Mouse (Mus musculus): Measurements from ENCODE around the gene Tmem94. TPM values are rescaled to one million over a fixed set of nuclear protein-coding genes. Genes with fewer than 3 reads are reported as not detected.

The Tmem94 gene
- polyA plus RNA-seq, 1 experiment from 2014 or later, result 16.9 TPM

DNA sequence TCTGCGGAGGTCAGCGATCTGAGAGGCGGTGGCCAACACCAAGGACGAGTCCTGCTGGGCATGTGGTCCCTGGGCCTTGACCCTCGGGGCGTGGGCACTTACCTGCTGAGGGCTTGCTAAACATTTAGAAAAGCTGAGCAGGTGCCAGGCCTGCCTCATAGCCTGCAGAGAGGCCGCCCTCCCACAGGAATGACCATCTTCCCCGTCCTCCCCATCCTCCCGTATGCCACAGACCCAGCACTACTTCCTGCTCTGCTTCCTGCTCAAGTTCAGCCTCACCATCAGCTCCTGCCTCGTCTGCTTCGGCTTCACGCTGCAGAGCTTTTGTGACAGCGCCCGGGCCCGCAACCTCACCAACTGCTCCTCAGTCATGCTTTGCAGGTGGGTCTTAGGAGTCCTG, 31.7 kb downstream of the Tmem94 start:
- no peaks in the 10 kb centered on the region for H3K9me3 ChIP-seq (replicated peaks)
- H3K4me2 ChIP-seq, result no peak overlapping the region
- 67% methylated on average over 15 of the region's 15 CpGs for WGBS (ENCODE audit: insufficient replicate concordance)
- no peak for ATAC-seq
- H3K27ac ChIP-seq, result 0 out of 2 replicates have a peak overlapping the region, but pooled peaks have one; percentile 29
- peaks cover 12% of the 10 kb centered on the region; the same call in 1 of the 2 replicates for H3K4me1 ChIP-seq
- no peak overlapping the region for H3K9ac ChIP-seq
- H3K36me3 ChIP-seq, result peaks cover 100% of the 10 kb centered on the region
- H3K4me3 ChIP-seq, result no peak overlapping the region
- H3K27me3 ChIP-seq (replicated peaks), result no peaks in the 10 kb centered on the region

GRCm38 (mm10) chr11:115797665-115798064, 32.4 kb downstream of the Tmem94 start:
- Histone ChIP-seq H3K36me3 (peaks cover 100% of the 10 kb centered on the region), H3K4me2 (no peak overlapping the region), H3K4me3 (no peak overlapping the region), H3K27ac (peak overlapping the region; percentile 20; the same call in 1 of the 2 replicates), H3K9ac (no peak overlapping the region), H3K4me1 (peaks cover 19% of the 10 kb centered on the region), H3K27me3 (replicated peaks) (no peaks in the 10 kb centered on the region), H3K9me3 (replicated peaks) (no peaks in the 10 kb centered on the region)
- WGBS (ENCODE audit: insufficient replicate concordance), result 81% methylated on average over 9 of the region's 9 CpGs
- no peak for ATAC-seq

DNA sequence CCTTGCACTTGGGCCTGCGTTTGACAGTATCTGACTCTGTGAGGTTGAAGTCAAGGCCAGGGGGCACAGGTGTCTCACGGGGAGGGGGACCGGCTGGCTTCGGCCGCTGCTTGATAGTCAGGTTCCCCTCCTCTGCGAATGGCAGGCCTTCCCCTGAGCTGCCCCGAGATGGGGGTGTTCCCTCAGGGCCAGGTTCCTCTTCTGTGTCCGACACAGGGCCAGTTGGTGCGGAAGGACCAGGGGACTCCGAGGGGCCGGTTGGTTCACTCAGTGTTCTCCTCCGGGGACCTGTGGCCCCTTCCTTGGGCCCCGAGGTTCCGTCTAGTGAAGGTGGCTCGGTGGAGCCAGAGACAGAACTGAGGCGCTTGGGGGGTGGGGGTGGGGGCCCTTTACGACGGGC, 35.7 kb downstream of the Tmem94 start:
- peaks cover 95% of the 10 kb centered on the region for H3K36me3 ChIP-seq
- no peak overlapping the region for H3K4me3 ChIP-seq
- H3K9me3 ChIP-seq (replicated peaks), result no peaks in the 10 kb centered on the region
- H3K27me3 ChIP-seq (replicated peaks), result no peaks in the 10 kb centered on the region
- H3K9ac ChIP-seq, result no peak overlapping the region
- peaks cover 50% of the 10 kb centered on the region for H3K4me1 ChIP-seq
- no peak overlapping the region for H3K4me2 ChIP-seq
- H3K27ac ChIP-seq, result no peak overlapping the region
- ATAC-seq, result no peak
- 78% methylated on average over 18 of the region's 18 CpGs for WGBS (ENCODE audit: insufficient replicate concordance)

DNA sequence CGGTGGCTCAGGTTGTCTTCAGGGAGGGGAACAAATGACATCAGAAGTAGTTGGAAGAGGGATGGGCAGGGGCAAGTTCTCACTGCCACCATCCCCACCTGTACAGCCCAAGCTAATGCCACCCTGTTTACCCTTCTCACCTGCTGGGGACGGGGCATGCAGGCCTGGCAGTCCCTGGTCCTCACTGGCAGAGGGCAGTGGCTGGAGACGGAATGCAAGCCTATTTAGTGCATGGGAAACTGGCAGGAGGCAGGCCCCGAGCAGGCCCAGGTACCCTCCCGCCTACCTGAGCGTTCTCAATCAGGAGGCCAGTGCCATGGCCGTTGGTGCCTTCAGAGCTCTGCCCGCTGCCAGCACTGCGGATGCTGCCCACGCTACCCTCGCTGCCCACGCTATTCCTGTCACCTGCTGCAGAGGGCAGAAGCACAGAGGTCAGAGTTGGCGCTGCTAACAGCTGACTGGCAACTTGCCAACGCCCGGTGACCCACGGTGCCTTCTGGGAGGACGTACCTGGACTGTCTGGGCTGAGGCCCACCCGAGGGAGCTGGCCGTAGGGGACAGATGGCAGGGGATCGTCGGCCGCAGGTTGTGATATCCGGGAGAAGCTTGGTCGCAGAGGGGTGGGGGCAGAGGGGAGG, 38.0 kb downstream of the Tmem94 start:
- peaks cover 95% of the 10 kb centered on the region for H3K36me3 ChIP-seq
- H3K9me3 ChIP-seq (replicated peaks), result no peaks in the 10 kb centered on the region
- 0 out of 2 replicates have a peak overlapping the region, but pooled peaks have one; percentile 32 for H3K9ac ChIP-seq
- H3K27ac ChIP-seq, result peak overlapping the region; percentile 46; the same call in 1 of the 2 replicates
- no peak for ATAC-seq
- no peaks in the 10 kb centered on the region for H3K27me3 ChIP-seq (replicated peaks)
- 93% methylated on average over 24 of the region's 24 CpGs for WGBS (ENCODE audit: insufficient replicate concordance)
- H3K4me1 ChIP-seq, result peaks cover 60% of the 10 kb centered on the region
- H3K4me2 ChIP-seq, result peak overlapping the region; percentile 67
- peak overlapping the region; percentile 54; the same call in 1 of the 2 replicates for H3K4me3 ChIP-seq

GRCm38 (mm10) chr11:115805005-115805404, 39.8 kb downstream of the Tmem94 start:
- peak overlapping the region; percentile 54 for H3K4me3 ChIP-seq
- H3K4me2 ChIP-seq, result peak overlapping the region; percentile 67
- H3K27ac ChIP-seq, result peak overlapping the region; percentile 96
- no peaks in the 10 kb centered on the region for H3K27me3 ChIP-seq (replicated peaks)
- peaks cover 78% of the 10 kb centered on the region for H3K4me1 ChIP-seq
- H3K9me3 ChIP-seq (replicated peaks), result no peaks in the 10 kb centered on the region
- H3K36me3 ChIP-seq, result peaks cover 77% of the 10 kb centered on the region
- ATAC-seq, result peak; percentile 92
- WGBS (ENCODE audit: insufficient replicate concordance), result 18% methylated on average over 7 of the region's 7 CpGs
- H3K9ac ChIP-seq, result peak overlapping the region; percentile 72

DNA sequence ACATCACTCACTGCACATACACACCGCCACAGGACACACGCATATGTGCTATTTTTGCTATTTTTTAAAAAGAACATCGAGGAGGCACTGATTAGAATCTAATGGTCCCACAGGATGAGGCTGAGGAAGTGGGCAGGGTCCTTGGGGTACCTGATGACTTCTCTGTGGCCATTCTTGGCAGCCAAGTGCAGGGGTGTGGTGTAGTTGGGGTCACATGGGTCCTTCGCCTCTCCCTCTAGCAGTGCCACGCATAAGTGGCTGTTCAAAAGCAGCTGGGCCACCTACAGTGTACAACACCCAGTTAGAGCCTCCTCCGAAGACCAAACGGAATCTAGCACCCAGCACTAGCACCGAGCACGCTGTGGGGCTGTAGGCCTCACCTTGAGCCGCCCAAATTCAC, 40.9 kb downstream of the Tmem94 start:
- peak overlapping the region; percentile 49 for H3K4me2 ChIP-seq
- no peak overlapping the region for H3K4me3 ChIP-seq
- peaks cover 75% of the 10 kb centered on the region for H3K36me3 ChIP-seq
- peaks cover 90% of the 10 kb centered on the region for H3K4me1 ChIP-seq
- peak overlapping the region; percentile 41 for H3K9ac ChIP-seq
- no peak for ATAC-seq
- 87% methylated on average over 10 of the region's 10 CpGs for WGBS (ENCODE audit: insufficient replicate concordance)
- H3K27me3 ChIP-seq (replicated peaks), result no peaks in the 10 kb centered on the region
- H3K9me3 ChIP-seq (replicated peaks), result no peaks in the 10 kb centered on the region
- H3K27ac ChIP-seq, result peak overlapping the region; percentile 81

GRCm38 (mm10) chr11:115807306-115807705, 42.1 kb downstream of the Tmem94 start:
- WGBS (ENCODE audit: insufficient replicate concordance), result 88% methylated on average over 6 of the region's 6 CpGs
- H3K9ac ChIP-seq, result 0 out of 2 replicates have a peak overlapping the region, but pooled peaks have one; percentile 24

DNA sequence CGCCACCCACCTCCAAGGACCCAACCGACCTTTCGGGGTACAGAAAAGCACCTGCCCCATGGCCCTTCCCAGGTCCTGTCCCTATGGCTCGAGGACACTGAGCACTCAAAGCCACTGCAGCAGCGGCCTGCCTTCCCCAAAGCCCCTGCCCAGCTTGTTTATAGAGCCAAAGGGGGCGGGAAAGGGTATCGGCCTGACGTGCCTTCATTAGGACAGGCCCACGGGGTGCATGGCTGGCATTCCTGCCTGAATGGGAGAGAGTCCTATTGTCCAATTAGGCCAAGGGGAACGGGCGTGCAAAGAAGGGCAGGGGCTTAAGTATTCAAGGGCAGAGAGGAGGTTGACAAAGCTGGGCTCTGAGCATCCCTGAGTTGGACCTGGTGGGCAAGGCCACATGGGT, 42.7 kb downstream of the Tmem94 start:
- ATAC-seq, result no peak
- H3K4me1 ChIP-seq, result peaks cover 98% of the 10 kb centered on the region
- H3K27ac ChIP-seq, result 0 out of 2 replicates have a peak overlapping the region, but pooled peaks have one; percentile 57
- H3K27me3 ChIP-seq (replicated peaks), result no peaks in the 10 kb centered on the region
- no peaks in the 10 kb centered on the region for H3K9me3 ChIP-seq (replicated peaks)
- WGBS (ENCODE audit: insufficient replicate concordance), result 89% methylated on average over 11 of the region's 11 CpGs
- H3K4me2 ChIP-seq, result peak overlapping the region; percentile 13; the same call in 1 of the 2 replicates
- H3K36me3 ChIP-seq, result peaks cover 66% of the 10 kb centered on the region
- no peak overlapping the region for H3K9ac ChIP-seq
- H3K4me3 ChIP-seq, result no peak overlapping the region

More at GRCm38 (mm10) chr11:115807306-115807705, 42.1 kb downstream of the Tmem94 start:
- H3K36me3 ChIP-seq, result peaks cover 72% of the 10 kb centered on the region
- H3K4me1 ChIP-seq, result peaks cover 98% of the 10 kb centered on the region
- H3K9me3 ChIP-seq (replicated peaks), result no peaks in the 10 kb centered on the region
- no peak for ATAC-seq
- H3K4me3 ChIP-seq, result no peak overlapping the region
- H3K27me3 ChIP-seq (replicated peaks), result no peaks in the 10 kb centered on the region
- peak overlapping the region; percentile 81 for H3K27ac ChIP-seq
- peak overlapping the region; percentile 13; the same call in 1 of the 2 replicates for H3K4me2 ChIP-seq

GRCm38 (mm10) chr11:115808696-115809310, 43.6 kb downstream of the Tmem94 start:
- H3K4me1 ChIP-seq, result peaks cover 91% of the 10 kb centered on the region
- peaks cover 58% of the 10 kb centered on the region for H3K36me3 ChIP-seq
- no peak for ATAC-seq
- no peaks in the 10 kb centered on the region for H3K27me3 ChIP-seq (replicated peaks)
- H3K9me3 ChIP-seq (replicated peaks), result no peaks in the 10 kb centered on the region
- H3K9ac ChIP-seq, result peak overlapping the region; percentile 40
- H3K27ac ChIP-seq, result peak overlapping the region; percentile 57
- peak overlapping the region; percentile 99 for H3K4me2 ChIP-seq
- WGBS (ENCODE audit: insufficient replicate concordance), result 33% methylated on average over 10 of the region's 10 CpGs
- no peak overlapping the region for H3K4me3 ChIP-seq

DNA sequence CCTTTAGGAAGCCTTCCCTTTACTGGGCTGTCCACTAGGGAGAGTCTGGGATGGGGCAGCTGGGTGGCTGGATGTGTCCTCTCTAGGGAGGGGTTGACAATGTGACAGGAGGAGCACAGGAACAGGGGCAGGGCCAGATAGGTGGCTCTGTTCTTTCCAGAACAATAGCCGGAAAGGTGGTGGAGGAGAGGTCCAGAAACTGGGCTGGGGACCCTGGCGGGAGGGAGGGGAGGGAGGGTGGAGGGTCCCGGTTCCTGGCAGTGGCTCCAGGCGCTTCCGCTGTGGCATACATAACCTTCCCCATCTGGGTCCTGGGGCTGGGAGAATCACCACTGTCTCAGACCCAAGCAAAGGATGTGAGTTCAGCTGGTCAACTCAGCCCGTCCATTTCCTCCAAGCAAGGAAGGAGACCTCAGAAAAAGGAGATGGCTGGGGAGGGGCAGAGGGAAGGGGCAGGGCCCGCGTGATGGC, 44.1 kb downstream of the Tmem94 start:
- Histone ChIP-seq H3K9me3 (replicated peaks) (no peaks in the 10 kb centered on the region), H3K4me1 (peaks cover 90% of the 10 kb centered on the region), H3K9ac (peak overlapping the region; percentile 40), H3K4me3 (no peak overlapping the region), H3K4me2 (peak overlapping the region; percentile 99), H3K36me3 (peaks cover 54% of the 10 kb centered on the region), H3K27me3 (replicated peaks) (no peaks in the 10 kb centered on the region), H3K27ac (peak overlapping the region; percentile 57)
- ATAC-seq, result no peak
- WGBS (ENCODE audit: insufficient replicate concordance), result 50% methylated on average over 8 of the region's 8 CpGs

DNA sequence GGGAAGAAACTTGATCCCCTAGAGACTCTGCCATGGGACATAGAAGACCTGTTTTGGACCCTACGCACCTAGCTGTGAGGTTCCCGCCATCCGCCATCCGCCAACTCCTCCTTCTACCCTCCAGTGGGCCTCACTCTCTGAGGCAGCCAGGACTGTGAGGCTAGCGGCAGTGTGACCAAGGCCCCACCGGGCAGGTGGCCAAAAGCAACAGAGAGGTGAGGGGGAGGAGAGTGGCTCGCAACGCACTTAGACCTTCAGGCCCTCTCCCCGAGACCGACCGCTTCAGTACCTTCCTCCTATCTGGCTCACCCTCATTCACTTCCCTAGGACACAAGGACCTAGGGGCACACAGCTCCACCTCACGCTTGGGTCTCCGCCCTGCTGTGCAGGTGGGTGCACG, 45.1 kb downstream of the Tmem94 start:
- peaks cover 43% of the 10 kb centered on the region for H3K36me3 ChIP-seq
- peak overlapping the region; percentile 57; the same call in 1 of the 2 replicates for H3K27ac ChIP-seq
- no peak for ATAC-seq
- H3K4me3 ChIP-seq, result no peak overlapping the region
- no peak overlapping the region for H3K9ac ChIP-seq
- H3K4me1 ChIP-seq, result peaks cover 87% of the 10 kb centered on the region
- 75% methylated on average over 14 of the region's 14 CpGs for WGBS (ENCODE audit: insufficient replicate concordance)
- no peaks in the 10 kb centered on the region for H3K27me3 ChIP-seq (replicated peaks)
- H3K9me3 ChIP-seq (replicated peaks), result no peaks in the 10 kb centered on the region
- H3K4me2 ChIP-seq, result peak overlapping the region; percentile 99
